Mouse (Mus musculus) embryo, embryonic 10.5 days (tissue): ENCODE data around the gene Phf11a.
A peak's percentile ranks its signal among the peaks of the same experiment; 100 is the strongest.
"Not testable (repeated sequence)": the region's sequence is repeated elsewhere in the genome, so short reads cannot be mapped to it uniquely, and the experiment has no call there.

Experiments used
- DNase-seq: peaks from one replicate; pipeline ENCODE4 v3.0.0-alpha.2; 2015; ENCODE audit warnings: low spot score

The Phf11a gene

DNA sequence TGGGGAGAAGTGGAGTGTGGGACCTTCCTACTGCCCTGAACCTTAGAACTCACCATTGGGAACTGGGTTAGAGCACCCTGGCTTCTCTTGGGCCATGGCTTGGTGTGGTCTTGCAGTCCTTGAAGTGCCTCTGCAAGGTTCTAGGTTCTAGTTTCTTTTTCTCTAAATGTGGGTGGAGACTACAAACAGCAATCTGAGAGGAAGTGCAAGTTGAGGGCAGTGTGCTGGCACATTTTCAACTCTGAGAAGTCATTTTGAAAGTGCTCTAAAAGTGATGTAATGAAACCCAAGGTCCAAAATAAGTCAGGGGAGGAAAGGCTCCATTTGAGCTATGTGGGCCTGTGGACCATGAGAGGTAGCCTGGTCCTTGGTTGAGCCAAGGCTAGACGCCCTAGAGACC is at the start of gene Phf11a:
Phf11a (minus strand) TSS at position 132 of the 400 bp plus-strand sequence.
- DNase-seq, result not testable (repeated sequence)

DNA sequence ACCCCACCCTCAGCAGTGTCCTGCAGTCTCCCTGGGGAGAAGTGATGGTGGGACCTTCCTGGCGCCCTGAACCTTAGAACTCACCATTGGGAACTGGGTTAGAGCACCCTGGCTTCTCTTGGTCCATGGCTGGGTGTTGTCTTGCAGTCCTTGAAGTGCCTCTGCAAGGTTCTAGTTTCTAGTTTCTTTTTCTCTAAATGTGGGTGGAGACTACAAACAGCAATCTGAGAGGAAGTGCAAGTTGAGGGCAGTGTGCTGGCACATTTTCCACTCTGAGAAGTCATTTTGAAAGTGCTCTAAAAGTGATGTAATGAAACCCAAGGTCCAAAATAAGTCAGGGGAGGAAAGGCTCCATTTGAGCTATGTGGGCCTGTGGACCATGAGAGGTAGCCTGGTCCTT is 43.9 kb upstream of the Phf11a start, which contains the start of gene Phf11b:
Phf11b (minus strand) TSS at position 163 of the 400 bp plus-strand sequence.
- DNase-seq, result not testable (repeated sequence)

DNA sequence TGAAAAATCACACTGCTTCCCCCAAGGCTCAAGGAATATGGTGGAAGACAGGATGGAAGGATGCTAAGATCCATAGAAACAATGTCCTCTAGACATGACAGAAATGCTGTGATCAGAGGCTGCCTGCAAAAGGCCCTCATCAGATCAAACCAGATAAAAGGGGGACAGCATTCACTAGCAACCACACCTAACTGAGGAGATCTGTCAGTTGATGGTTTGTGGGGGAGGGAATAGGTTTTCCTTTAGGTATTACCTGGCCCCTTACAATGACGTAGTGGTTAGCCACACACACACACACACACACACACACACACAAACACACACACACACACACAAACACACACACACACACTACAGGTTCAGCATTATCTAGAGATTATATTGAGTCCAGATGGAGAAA is 42.2 kb upstream of the Phf11a start:
- no peak for DNase-seq

DNA sequence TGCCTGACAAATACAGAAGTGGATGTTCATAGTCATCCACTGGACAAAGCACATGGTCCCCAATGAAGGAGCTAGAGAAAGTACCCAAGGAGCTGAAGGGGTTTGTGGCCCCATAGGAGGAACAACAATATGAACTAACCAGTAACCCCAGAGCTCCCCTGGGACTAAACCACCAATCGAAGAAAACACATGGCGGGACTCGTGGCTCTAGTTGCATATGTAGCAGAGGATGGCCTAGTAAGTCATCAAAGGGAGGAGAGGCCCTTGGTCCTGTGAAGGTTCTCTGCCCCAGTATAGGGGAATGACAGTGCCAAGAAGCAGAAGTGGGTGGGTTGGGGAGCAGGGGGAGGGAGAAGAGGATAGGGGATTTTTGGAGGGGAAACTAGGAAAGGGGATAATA is 38.7 kb upstream of the Phf11a start:
- not testable (repeated sequence) for DNase-seq

DNA sequence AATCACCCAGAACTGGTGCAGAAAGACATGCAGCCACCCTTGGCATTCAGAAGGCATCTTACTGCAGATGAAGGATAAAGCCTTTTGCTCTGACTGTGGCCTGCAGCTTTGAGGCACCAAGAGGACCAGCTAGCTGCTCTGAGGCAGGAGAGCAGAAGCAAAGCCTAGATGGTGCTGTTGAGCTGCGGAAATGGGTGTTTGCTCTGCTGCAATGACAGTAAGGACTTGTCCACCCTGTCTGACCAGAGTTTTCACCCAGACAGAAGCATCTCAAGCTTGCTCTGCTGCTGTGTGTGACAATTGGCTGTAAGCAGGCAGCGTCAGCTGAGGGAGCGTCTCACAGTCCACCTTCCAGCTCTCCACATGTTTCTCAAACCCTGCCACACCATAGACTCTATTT is 33.2 kb upstream of the Phf11a start:
- peak; percentile 30 for DNase-seq

DNA sequence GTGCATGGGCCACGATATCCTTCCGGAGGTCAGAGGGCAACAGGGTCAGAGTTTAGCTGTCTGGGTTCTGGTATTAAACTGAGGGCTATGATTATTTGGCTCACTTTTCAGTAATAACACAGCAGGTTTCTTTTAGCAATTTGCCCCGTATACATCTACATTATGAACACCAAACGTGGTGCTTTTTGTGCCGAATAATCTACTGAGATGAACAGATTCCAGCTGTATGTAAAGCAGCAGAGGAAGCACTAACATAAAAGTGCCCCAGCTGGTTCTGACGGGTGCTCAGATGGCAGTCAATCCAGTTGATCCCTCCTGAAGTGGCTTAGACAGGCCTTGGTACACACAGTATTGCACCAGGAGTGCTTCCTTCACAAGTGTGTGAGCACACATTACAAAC is 22.6 kb upstream of the Phf11a start:
- not testable (repeated sequence) for DNase-seq

DNA sequence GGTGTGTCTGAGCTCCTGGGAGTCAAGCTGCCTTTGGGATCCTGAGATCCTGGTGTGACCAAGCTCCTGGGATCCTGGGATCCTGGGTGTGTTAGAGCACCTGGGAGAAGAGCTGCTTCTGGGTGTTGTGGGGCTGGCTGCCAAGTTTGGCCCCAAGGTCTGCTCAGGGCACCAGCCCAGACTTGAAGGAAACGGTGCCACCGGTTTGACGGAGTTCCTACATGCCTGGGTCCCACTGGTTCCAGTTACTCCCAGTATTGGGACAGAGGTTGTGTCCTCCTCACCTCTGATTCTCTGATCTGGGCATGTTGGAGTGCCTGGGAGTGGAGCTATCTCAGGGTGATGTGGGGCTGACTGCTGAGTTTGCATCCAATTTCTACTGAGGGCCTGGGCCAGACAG is 21.7 kb upstream of the Phf11a start:
- not testable (repeated sequence) for DNase-seq

DNA sequence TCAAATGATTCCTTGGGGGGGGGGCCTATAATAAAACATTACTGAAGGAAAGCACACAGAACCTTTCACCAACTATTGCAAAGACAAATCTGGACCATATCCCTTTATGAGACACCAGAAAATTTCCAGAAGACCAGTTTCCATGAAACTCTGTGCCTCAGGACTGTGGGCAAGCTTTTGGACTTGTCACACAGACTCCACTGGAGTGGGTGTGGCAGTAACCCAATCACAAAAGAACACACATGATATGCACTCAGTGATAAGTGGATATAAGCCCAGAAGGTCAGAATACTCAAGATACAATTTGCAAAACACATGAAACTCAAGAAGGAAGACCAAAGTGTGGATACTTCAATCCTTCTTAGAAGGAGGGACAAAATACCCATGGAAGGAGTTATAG is 5.6 kb downstream of the Phf11a start:
- not testable (repeated sequence) for DNase-seq

DNA sequence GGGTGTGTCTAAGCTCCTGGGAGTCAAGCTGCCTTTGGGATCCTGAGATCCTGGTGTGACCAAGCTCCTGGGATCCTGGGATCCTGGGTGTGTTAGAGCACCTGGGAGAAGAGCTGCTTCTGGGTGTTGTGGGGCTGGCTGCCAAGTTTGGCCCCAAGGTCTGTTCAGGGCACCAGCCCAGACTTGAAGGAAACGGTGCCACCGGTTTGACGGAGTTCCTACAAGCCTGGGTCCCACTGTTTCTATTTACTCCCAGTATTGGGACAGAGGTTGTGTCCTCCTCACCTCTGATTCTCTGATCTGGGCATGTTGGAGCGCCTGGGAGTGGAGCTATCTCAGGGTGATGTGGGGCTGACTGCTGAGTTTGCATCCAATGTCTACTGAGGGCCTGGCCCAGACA is 22.4 kb downstream of the Phf11a start:
- DNase-seq, result not testable (repeated sequence)

DNA sequence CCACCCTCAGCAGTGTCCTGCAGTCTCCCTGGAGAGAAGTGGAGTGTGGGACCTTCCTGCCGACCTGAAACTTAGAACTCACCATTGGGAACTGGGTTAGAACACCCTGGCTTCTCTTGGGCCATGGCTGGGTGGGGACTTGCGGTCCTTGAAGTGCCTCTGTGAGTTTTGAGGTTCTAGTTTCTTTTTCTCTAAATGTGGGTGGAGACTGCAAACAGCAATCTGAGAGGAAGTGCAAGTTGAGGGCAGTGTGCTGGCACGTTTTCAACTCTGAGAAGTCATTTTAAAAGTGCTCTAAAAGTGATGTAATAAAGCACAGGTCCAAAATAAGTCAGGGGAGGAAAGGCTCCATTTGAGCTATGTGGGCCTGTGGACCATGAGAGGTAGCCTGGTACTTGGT is 37.3 kb downstream of the Phf11a start, which contains the start of gene Gm6904:
Gm6904 (minus strand) TSS at position 161 of the 400 bp plus-strand sequence.
- DNase-seq, result no peak

DNA sequence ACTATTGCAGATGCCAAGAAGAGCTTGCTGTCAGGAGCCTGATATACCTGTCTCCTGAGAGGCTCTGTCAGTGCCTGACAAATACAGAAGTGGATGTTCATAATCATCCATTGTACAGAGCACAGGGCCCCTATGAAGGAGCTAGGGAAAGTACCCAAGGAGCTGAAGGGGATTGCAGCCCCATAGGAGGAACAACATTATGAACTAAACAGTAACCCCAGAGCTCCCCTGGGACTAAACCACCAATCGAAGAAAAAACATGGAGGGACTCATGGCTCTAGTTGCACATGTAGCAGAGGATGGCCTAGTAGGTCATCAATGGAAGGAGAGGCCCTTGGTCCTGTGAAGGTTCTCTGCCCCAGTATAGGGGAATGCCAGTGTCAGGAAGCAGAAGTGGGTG is 41.5 kb downstream of the Phf11a start:
- DNase-seq, result not testable (repeated sequence)

DNA sequence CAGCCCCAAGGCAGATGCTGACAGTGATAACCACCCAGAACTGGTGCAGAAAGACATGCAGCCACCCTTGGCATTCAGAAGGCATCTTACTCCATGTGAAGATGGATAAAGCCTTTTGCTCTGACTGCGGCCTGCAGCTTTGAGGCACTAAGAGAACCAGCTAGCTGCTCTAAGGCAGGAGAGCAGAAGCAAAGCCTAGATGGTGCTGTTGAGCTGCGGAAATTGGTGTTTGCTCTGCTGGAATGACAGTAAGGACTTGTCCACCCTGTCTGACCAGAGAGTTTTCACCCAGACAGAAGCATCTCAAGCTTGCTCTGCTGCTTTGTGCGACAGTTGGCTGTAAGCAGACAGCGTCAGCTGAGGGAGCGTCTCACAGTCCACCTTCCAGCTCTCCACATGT is 47.0 kb downstream of the Phf11a start:
- DNase-seq, result peak; percentile 45

DNA sequence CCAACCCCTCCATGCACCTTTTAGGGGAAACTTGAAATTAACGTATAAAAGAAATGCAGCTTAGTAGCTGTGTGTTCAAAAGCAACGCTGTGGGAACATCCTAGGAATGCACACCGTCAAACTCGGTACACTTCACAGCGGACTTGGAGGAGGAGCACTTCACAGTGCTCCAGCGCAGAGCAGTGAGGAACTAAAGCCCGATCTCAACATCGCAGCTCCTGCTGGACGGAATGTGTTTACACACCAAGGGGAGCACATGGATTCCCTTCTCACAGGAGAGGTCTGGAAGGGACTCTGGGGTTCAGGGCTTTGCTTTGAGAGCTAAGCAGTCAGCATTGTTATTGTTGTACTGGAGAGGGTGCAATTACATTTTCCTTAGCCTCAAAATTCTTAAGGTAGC is 63.7 kb downstream of the Phf11a start:
- DNase-seq, result no peak

DNA sequence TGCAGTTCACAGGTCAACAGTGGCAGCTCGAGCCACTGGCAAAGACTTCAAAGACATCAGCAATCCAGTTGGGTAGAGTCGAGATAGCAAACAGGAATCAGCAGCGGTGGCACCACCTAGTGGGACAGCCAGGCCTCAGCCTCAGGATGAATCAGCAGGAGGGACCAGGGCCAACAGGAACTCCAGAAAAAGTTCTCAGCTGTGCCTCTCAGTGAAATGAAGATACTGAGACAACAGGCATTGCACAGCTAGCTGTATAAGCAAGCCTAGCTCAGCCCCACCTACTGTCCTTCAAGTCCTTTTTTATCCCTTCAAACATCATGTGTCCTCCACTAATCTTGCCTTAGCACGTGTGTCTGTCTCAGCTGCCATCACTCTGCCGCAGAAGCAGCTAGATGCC is 65.3 kb downstream of the Phf11a start:
- no peak for DNase-seq

DNA sequence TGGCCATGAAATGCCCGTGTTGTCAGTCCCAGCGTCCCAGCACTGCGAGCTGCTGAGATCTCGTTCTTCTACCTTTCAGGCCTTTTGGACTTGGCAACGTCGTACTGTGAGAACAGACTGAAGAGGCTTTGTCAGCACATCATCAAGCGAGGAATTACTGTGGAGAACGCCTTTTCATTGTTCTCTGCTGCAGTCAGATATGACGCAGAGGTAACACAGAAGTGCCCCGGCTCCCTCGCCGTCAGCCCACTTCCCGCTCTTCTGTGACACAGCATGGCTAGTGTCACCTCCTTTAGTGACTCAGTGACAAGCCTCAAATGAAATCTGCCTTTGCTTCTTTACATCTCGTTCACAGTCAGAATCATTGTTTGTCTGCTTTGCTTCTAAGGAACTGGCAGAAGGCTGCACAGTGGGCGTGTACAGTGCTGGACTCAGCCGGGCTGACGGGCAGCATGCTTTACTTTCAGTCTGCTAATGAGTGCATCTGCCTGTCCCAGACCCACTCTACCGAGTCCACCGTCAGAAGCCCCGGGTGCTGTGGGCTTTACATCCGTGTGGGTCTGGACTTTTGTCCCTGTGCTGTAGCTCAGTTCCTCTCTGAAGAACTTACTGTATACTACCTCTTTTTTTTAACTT is 66.9 kb downstream of the Phf11a start:
- DNase-seq, result no peak

DNA sequence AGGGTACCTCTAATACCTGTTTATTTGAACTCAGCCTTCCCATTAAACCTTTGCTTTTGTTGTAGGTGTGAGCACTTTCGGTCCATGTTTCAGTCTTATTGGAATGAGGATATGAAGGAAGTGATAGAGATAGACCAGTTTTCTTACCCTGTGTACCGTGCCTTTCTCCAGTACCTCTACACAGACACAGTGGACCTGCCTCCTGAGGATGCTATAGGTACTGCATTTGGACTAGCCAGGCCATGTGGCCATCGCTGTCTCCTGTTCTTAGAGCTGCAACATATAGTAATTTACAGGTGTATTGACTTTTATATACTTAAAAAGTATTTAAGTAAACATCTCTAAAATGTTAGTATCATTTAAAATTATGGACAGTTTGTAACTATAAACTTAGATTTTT is 67.5 kb downstream of the Phf11a start:
- DNase-seq, result no peak
